In the genomic region with DNA sequence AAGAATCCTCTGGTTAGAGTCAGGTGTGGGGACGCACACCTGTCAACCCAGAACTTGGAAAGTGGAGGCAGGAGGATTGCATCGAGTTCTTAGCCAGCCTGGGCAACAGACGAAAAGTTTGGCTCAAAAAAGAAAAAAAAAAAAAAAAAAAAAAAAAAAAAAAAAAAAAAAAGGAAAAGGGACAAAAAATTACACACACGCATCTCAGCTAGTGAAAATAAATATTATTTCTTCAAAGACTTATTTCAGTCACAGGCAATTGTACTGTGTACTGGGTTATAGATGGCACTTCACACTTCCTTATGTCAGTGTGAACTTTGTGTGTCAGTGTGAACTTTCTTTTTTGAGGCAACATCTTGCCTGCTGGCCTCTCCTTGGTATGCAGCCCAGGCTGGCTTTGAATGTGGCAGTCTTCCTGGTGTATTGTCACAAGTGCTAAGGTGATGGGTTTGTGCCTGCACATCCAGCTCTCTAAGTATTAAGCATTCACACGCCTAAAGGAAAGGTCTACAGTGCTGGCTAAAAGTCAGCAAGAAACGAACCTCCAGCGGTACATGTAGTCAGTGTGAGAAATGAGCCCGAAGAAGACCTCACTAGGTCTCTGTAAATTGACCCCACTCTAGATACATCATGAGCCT, we compare ENCODE assay signal across 8 mouse cellular contexts. TPM values are rescaled to one million over a fixed set of nuclear protein-coding genes. Genes with fewer than 3 reads are reported as not detected.
DNase-seq lines count a peak whose midpoint lies in the region; ATAC-seq and TF ChIP-seq lines count a peak whose summit lies in the region.

No protein-coding gene starts in this region.

- peak overlapping the region; percentile 79 for H3K4me2 ChIP-seq in limb, embryonic 15.5 days
- peak overlapping the region; percentile 77 for H3K4me2 ChIP-seq in stomach, postnatal 0 days (replicated peaks; ENCODE audit: low read depth)

- no peak for TF ChIP-seq EP300 in stomach, postnatal 0 days (optimal IDR thresholded peaks at IDR 0.05)

- peak in 1 of 2 experiments; percentile 16 for DNase-seq in cerebellum, adult 2 months
- no peak for DNase-seq in cerebellum, postnatal 4 days (ENCODE audit: low spot score in 2 of 2)
- DNase-seq in testis, postnatal 14 days (ENCODE audit: low spot score): no peak
- no peak for DNase-seq in stomach, postnatal 0 days (ENCODE audit: low spot score)
- DNase-seq in thymus, postnatal 4 days: no peak
- DNase-seq in ovary, adult 18-20 months (ENCODE audit: low spot score): no peak

- 31% methylated on average over 8 of the region's 8 CpGs for WGBS in cerebellum, adult 2 months
- 42% methylated on average over 8 of the region's 8 CpGs for WGBS in limb, embryonic 15.5 days
- WGBS in stomach, postnatal 0 days: 36% methylated on average over 8 of the region's 8 CpGs

- TF ChIP-seq CTCF in cerebellum, adult 2 months (IDR thresholded peaks at IDR 0.05; ENCODE audit: borderline replicate concordance, insufficient read depth, low read depth, low read length): no peak
- no peak for TF ChIP-seq CTCF in testis, adult 2 months (IDR thresholded peaks at IDR 0.05; ENCODE audit: control insufficient read depth, insufficient read depth, insufficient replicate concordance, low read depth, low read length)
- no peak for TF ChIP-seq CTCF in stomach, postnatal 0 days (IDR thresholded peaks at IDR 0.05; ENCODE audit: low read depth)

- H3K4me1 ChIP-seq in cerebellum, adult 2 months (ENCODE audit: control insufficient read depth, insufficient read depth, low read length): peaks cover 4% of the 10 kb centered on the region; the same call in 1 of the 2 replicates
- H3K4me1 ChIP-seq in testis, adult 2 months (ENCODE audit: control insufficient read depth, insufficient read depth, low read length): no peaks in the 10 kb centered on the region; the same call in 1 of the 2 replicates
- peaks cover 7% of the 10 kb centered on the region; the same call in 1 of the 2 replicates for H3K4me1 ChIP-seq in limb, embryonic 15.5 days
- H3K4me1 ChIP-seq in stomach, postnatal 0 days (replicated peaks; ENCODE audit: control insufficient read depth, insufficient read depth): no peaks in the 10 kb centered on the region

- TF ChIP-seq POLR2A in cerebellum, adult 2 months (IDR thresholded peaks at IDR 0.05; ENCODE audit: borderline replicate concordance, insufficient read depth, low read length): no peak
- TF ChIP-seq POLR2A in testis, adult 2 months (IDR thresholded peaks at IDR 0.05; ENCODE audit: control insufficient read depth, low read depth, low read length): no peak

- H3K27ac ChIP-seq in cerebellum, adult 2 months (ENCODE audit: insufficient read depth, low read length): peak overlapping the region; percentile 26; the same call in 1 of the 2 replicates
- peak overlapping the region; percentile 90 for H3K27ac ChIP-seq in testis, adult 2 months (ENCODE audit: control insufficient read depth, insufficient read depth, low read depth, low read length)
- H3K27ac ChIP-seq in limb, embryonic 15.5 days: no peak overlapping the region
- 0 out of 2 replicates have a peak overlapping the region, but pooled peaks have one; percentile 35 for H3K27ac ChIP-seq in stomach, postnatal 0 days (replicated peaks)

- H3K27me3 ChIP-seq in cerebellum, adult 2 months (ENCODE audit: control insufficient read depth, insufficient read depth, low read length): no peaks in the 10 kb centered on the region
- H3K27me3 ChIP-seq in testis, adult 2 months (ENCODE audit: control insufficient read depth, insufficient read depth, low read length): no peaks in the 10 kb centered on the region
- no peaks in the 10 kb centered on the region for H3K27me3 ChIP-seq in limb, embryonic 15.5 days
- no peaks in the 10 kb centered on the region for H3K27me3 ChIP-seq in stomach, postnatal 0 days (ENCODE audit: control insufficient read depth, insufficient read depth, low read length)

- no peak for ATAC-seq in limb, embryonic 15.5 days (ENCODE audit: insufficient number of reproducible peaks, low FRiP score, low TSS enrichment, low read depth)
- no peak for ATAC-seq in stomach, postnatal 0 days (ENCODE audit: low FRiP score, low TSS enrichment)

- no peak overlapping the region for H3K9ac ChIP-seq in limb, embryonic 15.5 days
- peak overlapping the region; percentile 52; the same call in 1 of the 2 replicates for H3K9ac ChIP-seq in stomach, postnatal 0 days (ENCODE audit: low read length)

- H3K9me3 ChIP-seq in limb, embryonic 15.5 days: no peaks in the 10 kb centered on the region
- no peaks in the 10 kb centered on the region for H3K9me3 ChIP-seq in stomach, postnatal 0 days (ENCODE audit: control insufficient read depth, low read length)

- H3K4me3 ChIP-seq in cerebellum, adult 2 months (replicated peaks; ENCODE audit: insufficient read depth, low read depth, low read length): peak overlapping the region; percentile 97
- peak overlapping the region; percentile 88 for H3K4me3 ChIP-seq in testis, adult 2 months (ENCODE audit: control insufficient read depth, low read depth, low read length)
- H3K4me3 ChIP-seq in limb, embryonic 15.5 days: peak overlapping the region; percentile 79
- H3K4me3 ChIP-seq in stomach, postnatal 0 days (ENCODE audit: low read depth, low read length): peak overlapping the region; percentile 73

- H3K36me3 ChIP-seq in testis, adult 2 months (ENCODE audit: control insufficient read depth, insufficient read depth, low read length): no peaks in the 10 kb centered on the region
- no peaks in the 10 kb centered on the region for H3K36me3 ChIP-seq in limb, embryonic 15.5 days
- H3K36me3 ChIP-seq in stomach, postnatal 0 days (ENCODE audit: control insufficient read depth, insufficient read depth, low read length): no peaks in the 10 kb centered on the region

RNA-seq across cellular contexts. Expression of gene C2cd5, which starts 0.7 kb away (rescaled TPM):
- polyA plus RNA-seq in cerebellum, adult 2 months (2012; rRNA removed): 84.7 and 91.7 TPM in 2 replicates
- 11.9 and 13.7 TPM in 2 replicates for polyA plus RNA-seq in testis, adult 2 months (2012; rRNA removed)
- polyA plus RNA-seq in limb, embryonic 15.5 days (2015; fragmentation: Nextera tagmentation; extraction: Ambion mirVana): 23.2 and 23.7 TPM in 2 replicates
- polyA plus RNA-seq in stomach, postnatal 0 days (2015; fragmentation: Nextera tagmentation; extraction: Ambion mirVana): 7.7 and 8.3 TPM in 2 replicates
